Mouse (Mus musculus) limb, embryonic 12.5 days (tissue): ENCODE measurements around the gene Kctd5. TPM values are rescaled to one million over a fixed set of nuclear protein-coding genes. Genes with fewer than 3 reads are reported as not detected.

Source experiments
- ATAC-seq: fragments of 200-750 bp; cut with Nextera tagmentation; 2 replicates; pipeline ENCODE4 v1.8.0; 2017; ENCODE audit warnings: low read depth, moderate TSS enrichment; ENCODE audit not compliant: insufficient number of reproducible peaks, insufficient read depth, low FRiP score, low TSS enrichment
- H3K27ac ChIP-seq: fragments of 300-500 bp; sonication (generic); 2 replicates; pipeline ENCODE4 v1.5.1; 2016; ENCODE audit warnings: mild to moderate bottlenecking, moderate library complexity
- H3K27me3 ChIP-seq: fragments of 300-500 bp; sonication (generic); 2 replicates; pipeline ENCODE4 v1.6.1; 2016; ENCODE audit warnings: mild to moderate bottlenecking, moderate library complexity
- H3K36me3 ChIP-seq: fragments of 300-500 bp; sonication (generic); 2 replicates; pipeline ENCODE4 v1.6.1; 2016; ENCODE audit warnings: mild to moderate bottlenecking, moderate library complexity
- H3K4me1 ChIP-seq: fragments of 300-500 bp; sonication (generic); replicated peaks from 2 replicates; pipeline ENCODE4 v1.6.1; 2016
- H3K4me2 ChIP-seq: fragments of 300-500 bp; sonication (generic); 2 replicates; pipeline ENCODE4 v1.6.1; 2016; ENCODE audit warnings: mild to moderate bottlenecking, moderate library complexity
- H3K4me3 ChIP-seq: fragments of 300-500 bp; sonication (generic); replicated peaks from 2 replicates; pipeline ENCODE4 v1.5.1; 2016; ENCODE audit warnings: mild to moderate bottlenecking
- H3K9ac ChIP-seq: fragments of 300-500 bp; sonication (generic); replicated peaks from 2 replicates; pipeline ENCODE4 v1.6.1; 2016; ENCODE audit warnings: mild to moderate bottlenecking, moderate library complexity
- H3K9me3 ChIP-seq: fragments of 300-500 bp; sonication (generic); 2 replicates; pipeline ENCODE4 v1.6.1; 2016; ENCODE audit warnings: mild to moderate bottlenecking, moderate library complexity
- WGBS: fragments of 180-500 bp; shearing (Covaris S2); methylation state at CpG from one replicate; pipeline ENCODE4 v1.1.7; 2016; 5-methylcytosine and 5-hydroxymethylcytosine counted together
- polyA plus RNA-seq: library from polyadenylated mRNA; unstranded; fragments of >200 nt; fragmentation: Nextera tagmentation; extraction: Ambion mirVana; gene quantifications from 2 replicates; pipeline ENCODE4 v1.2.1, GENCODE M21; 2016

Gene Kctd5
- polyA plus RNA-seq, 1 experiment from 2014 or later, result 94.7 TPM

GRCm38 (mm10) chr17:24036954-24037353, 36.3 kb downstream of the Kctd5 start:
- no peaks in the 10 kb centered on the region for H3K4me1 ChIP-seq
- H3K27me3 ChIP-seq, result no peaks in the 10 kb centered on the region
- H3K9me3 ChIP-seq, result 0 out of 2 replicates have a peak, but pooled peaks cover 3% of the 10 kb centered on the region
- H3K36me3 ChIP-seq, result no peaks in the 10 kb centered on the region
- no peak overlapping the region for H3K4me3 ChIP-seq
- no peak overlapping the region for H3K9ac ChIP-seq
- ATAC-seq, result no peak
- H3K4me2 ChIP-seq, result no peak overlapping the region
- H3K27ac ChIP-seq, result no peak overlapping the region
- 72% methylated on average over 6 of the region's 6 CpGs for WGBS

- Histone ChIP-seq H3K4me2 (no peak overlapping the region), H3K9ac (no peak overlapping the region), H3K4me1 (no peaks in the 10 kb centered on the region), H3K27me3 (no peaks in the 10 kb centered on the region), H3K9me3 (0 out of 2 replicates have a peak, but pooled peaks cover 2% of the 10 kb centered on the region), H3K4me3 (no peak overlapping the region), H3K36me3 (no peaks in the 10 kb centered on the region), H3K27ac (no peak overlapping the region)
- ATAC-seq, result no peak
- WGBS, result 76% methylated on average over 7 of the region's 7 CpGs
Observed at GRCm38 (mm10) chr17:24035087-24035486, 38.2 kb downstream of the Kctd5 start.

- WGBS, result 65% methylated on average over 21 of the region's 22 CpGs
- ATAC-seq, result no peak
Observed at GRCm38 (mm10) chr17:24030551-24030950, 42.7 kb downstream of the Kctd5 start.

GRCm38 (mm10) chr17:24029477-24029876, 43.8 kb downstream of the Kctd5 start:
- H3K4me1 ChIP-seq, result no peaks in the 10 kb centered on the region
- no peak overlapping the region for H3K27ac ChIP-seq
- no peaks in the 10 kb centered on the region for H3K27me3 ChIP-seq
- H3K9me3 ChIP-seq, result no peaks in the 10 kb centered on the region
- ATAC-seq, result no peak
- WGBS, result 79% methylated on average over 7 of the region's 7 CpGs
- H3K4me2 ChIP-seq, result no peak overlapping the region
- H3K9ac ChIP-seq, result no peak overlapping the region
- no peak overlapping the region for H3K4me3 ChIP-seq
- H3K36me3 ChIP-seq, result no peaks in the 10 kb centered on the region

More at GRCm38 (mm10) chr17:24030551-24030950, 42.7 kb downstream of the Kctd5 start:
- no peak overlapping the region for H3K9ac ChIP-seq
- H3K4me1 ChIP-seq, result no peaks in the 10 kb centered on the region
- H3K27ac ChIP-seq, result no peak overlapping the region
- H3K9me3 ChIP-seq, result no peaks in the 10 kb centered on the region
- no peaks in the 10 kb centered on the region for H3K27me3 ChIP-seq
- H3K36me3 ChIP-seq, result no peaks in the 10 kb centered on the region
- H3K4me3 ChIP-seq, result no peak overlapping the region
- H3K4me2 ChIP-seq, result no peak overlapping the region

GRCm38 (mm10) chr17:24021375-24022199, 51.7 kb downstream of the Kctd5 start:
- H3K36me3 ChIP-seq, result no peaks in the 10 kb centered on the region
- no peak overlapping the region for H3K4me2 ChIP-seq
- no peaks in the 10 kb centered on the region for H3K27me3 ChIP-seq
- no peak overlapping the region for H3K9ac ChIP-seq
- ATAC-seq, result no peak
- H3K4me1 ChIP-seq, result peaks cover 6% of the 10 kb centered on the region; the same call in 1 of the 2 replicates
- no peaks in the 10 kb centered on the region for H3K9me3 ChIP-seq
- H3K4me3 ChIP-seq, result no peak overlapping the region
- no peak overlapping the region for H3K27ac ChIP-seq
- WGBS, result 82% methylated on average over 5 of the region's 5 CpGs

GRCm38 (mm10) chr17:24020696-24021095, 52.6 kb downstream of the Kctd5 start:
- H3K4me1 ChIP-seq, result peaks cover 6% of the 10 kb centered on the region; the same call in 1 of the 2 replicates
- no peak overlapping the region for H3K27ac ChIP-seq
- no peak for ATAC-seq
- no peak overlapping the region for H3K4me2 ChIP-seq
- H3K9me3 ChIP-seq, result no peaks in the 10 kb centered on the region
- H3K27me3 ChIP-seq, result no peaks in the 10 kb centered on the region
- no peak overlapping the region for H3K4me3 ChIP-seq
- no peaks in the 10 kb centered on the region for H3K36me3 ChIP-seq
- no peak overlapping the region for H3K9ac ChIP-seq
- WGBS, result 49% methylated on average over 6 of the region's 6 CpGs

- Histone ChIP-seq H3K4me3 (no peak overlapping the region), H3K9ac (no peak overlapping the region), H3K9me3 (no peaks in the 10 kb centered on the region), H3K4me1 (0 out of 2 replicates have a peak, but pooled peaks cover under 1% of the 10 kb centered on the region), H3K27me3 (peaks cover 4% of the 10 kb centered on the region; the same call in 1 of the 2 replicates), H3K36me3 (no peaks in the 10 kb centered on the region), H3K4me2 (no peak overlapping the region), H3K27ac (no peak overlapping the region)
- ATAC-seq, result no peak
- 30% methylated on average over 14 of the region's 14 CpGs for WGBS
Observed at GRCm38 (mm10) chr17:24015727-24016126, 57.6 kb downstream of the Kctd5 start.

- WGBS, result 83% methylated on average over 5 of the region's 5 CpGs
- H3K9ac ChIP-seq, result no peak overlapping the region
- no peaks in the 10 kb centered on the region for H3K36me3 ChIP-seq
- peaks cover 5% of the 10 kb centered on the region; the same call in 1 of the 2 replicates for H3K4me1 ChIP-seq
- H3K9me3 ChIP-seq, result no peaks in the 10 kb centered on the region
- ATAC-seq, result no peak
- no peak overlapping the region for H3K4me2 ChIP-seq
- peaks cover 4% of the 10 kb centered on the region; the same call in 1 of the 2 replicates for H3K27me3 ChIP-seq
- no peak overlapping the region for H3K4me3 ChIP-seq
- H3K27ac ChIP-seq, result no peak overlapping the region
Observed at GRCm38 (mm10) chr17:24014433-24014965, 58.8 kb downstream of the Kctd5 start.

- Histone ChIP-seq H3K4me3 (no peak overlapping the region), H3K9ac (no peak overlapping the region), H3K36me3 (no peaks in the 10 kb centered on the region), H3K4me2 (no peak overlapping the region), H3K27me3 (peaks cover 8% of the 10 kb centered on the region; the same call in 1 of the 2 replicates), H3K9me3 (no peaks in the 10 kb centered on the region), H3K4me1 (peaks cover 7% of the 10 kb centered on the region; the same call in 1 of the 2 replicates), H3K27ac (no peak overlapping the region)
- no peak for ATAC-seq
- WGBS, result 89% methylated on average over 2 of the region's 2 CpGs
Observed at GRCm38 (mm10) chr17:24012921-24013320, 60.4 kb downstream of the Kctd5 start.

- H3K4me3 ChIP-seq, result no peak overlapping the region
- H3K4me2 ChIP-seq, result no peak overlapping the region
- no peaks in the 10 kb centered on the region for H3K9me3 ChIP-seq
- H3K4me1 ChIP-seq, result peaks cover 7% of the 10 kb centered on the region; the same call in 1 of the 2 replicates
- H3K36me3 ChIP-seq, result no peaks in the 10 kb centered on the region
- H3K27ac ChIP-seq, result no peak overlapping the region
- no peak for ATAC-seq
- WGBS, result 49% methylated on average over 5 of the region's 5 CpGs
- H3K9ac ChIP-seq, result no peak overlapping the region
- peaks cover 10% of the 10 kb centered on the region; the same call in 1 of the 2 replicates for H3K27me3 ChIP-seq
Observed at GRCm38 (mm10) chr17:24009617-24010016, 63.7 kb downstream of the Kctd5 start.

- Histone ChIP-seq H3K4me3 (no peak overlapping the region), H3K9me3 (no peaks in the 10 kb centered on the region), H3K4me2 (no peak overlapping the region), H3K9ac (no peak overlapping the region), H3K27ac (no peak overlapping the region), H3K36me3 (no peaks in the 10 kb centered on the region), H3K4me1 (peaks cover 7% of the 10 kb centered on the region; the same call in 1 of the 2 replicates), H3K27me3 (peaks cover 10% of the 10 kb centered on the region; the same call in 1 of the 2 replicates)
- WGBS, result 80% methylated on average over 4 of the region's 4 CpGs
- ATAC-seq, result no peak
Observed at GRCm38 (mm10) chr17:24008105-24008504, 65.2 kb downstream of the Kctd5 start.
